Mouse (Mus musculus) forebrain, postnatal 0 days (tissue): ENCODE measurements at regions not wholly inside any gene's neighbourhood (a gene's known extent, or its start where the extent isn't known, plus 50 kb on each side); places are given as distances from the start of the nearest gene placed in this dataset.

ENCODE experiments used
- ATAC-seq: fragments of 200-750 bp; cut with Nextera tagmentation; 2 replicates; pipeline ENCODE4 v1.8.0; 2017; ENCODE audit warnings: mild to moderate bottlenecking, moderate library complexity
- DNase-seq: peaks from one replicate; pipeline ENCODE4 v3.0.0-alpha.2; 2015
- H3K27ac ChIP-seq: fragments of 300-500 bp; sonication (generic); 2 replicates; pipeline ENCODE4 v1.5.1; 2014; ENCODE audit warnings: low read depth, mild to moderate bottlenecking, antibody characterized with exemption, low read length, moderate library complexity, mixed read lengths
- H3K27me3 ChIP-seq: fragments of 300-500 bp; sonication (generic); 2 replicates; pipeline ENCODE4 v1.6.1; 2014; ENCODE audit warnings: mild to moderate bottlenecking, low read length, mixed read lengths; ENCODE audit not compliant: insufficient read depth
- H3K36me3 ChIP-seq: fragments of 300-500 bp; sonication (generic); 2 replicates; pipeline ENCODE4 v1.6.1; 2014; ENCODE audit warnings: mild to moderate bottlenecking, moderate library complexity; ENCODE audit not compliant: insufficient read depth
- H3K4me1 ChIP-seq: fragments of 300-500 bp; sonication (generic); 2 replicates; pipeline ENCODE4 v1.6.1; 2014; ENCODE audit warnings: antibody characterized with exemption; ENCODE audit not compliant: insufficient read depth
- H3K4me2 ChIP-seq: fragments of 300-500 bp; sonication (generic); 2 replicates; pipeline ENCODE4 v1.6.1; 2014; ENCODE audit warnings: low read depth, mild to moderate bottlenecking, moderate library complexity
- H3K4me3 ChIP-seq: fragments of 300-500 bp; sonication (generic); 2 replicates; pipeline ENCODE4 v1.5.1; 2014; ENCODE audit warnings: low read depth, low read length, mixed read lengths
- H3K9ac ChIP-seq: fragments of 300-500 bp; sonication (generic); 2 replicates; pipeline ENCODE4 v1.6.1; 2014; ENCODE audit warnings: mild to moderate bottlenecking
- H3K9me3 ChIP-seq: fragments of 300-500 bp; sonication (generic); 2 replicates; pipeline ENCODE4 v1.6.1; 2016; ENCODE audit warnings: low read length
- CTCF ChIP-seq: sonication (generic); IDR thresholded peaks from 2 replicates; pipeline ENCODE4 v1.5.1; 2016; ENCODE audit warnings: antibody characterized with exemption, control low read depth, low read depth
- WGBS: fragments of 180-500 bp; shearing (Covaris S2); extraction: QIAGEN DNeasy Blood & Tissue Kit; methylation state at CpG from one replicate; pipeline ENCODE4 v1.1.7; 2014; 5-methylcytosine and 5-hydroxymethylcytosine counted together

DNA sequence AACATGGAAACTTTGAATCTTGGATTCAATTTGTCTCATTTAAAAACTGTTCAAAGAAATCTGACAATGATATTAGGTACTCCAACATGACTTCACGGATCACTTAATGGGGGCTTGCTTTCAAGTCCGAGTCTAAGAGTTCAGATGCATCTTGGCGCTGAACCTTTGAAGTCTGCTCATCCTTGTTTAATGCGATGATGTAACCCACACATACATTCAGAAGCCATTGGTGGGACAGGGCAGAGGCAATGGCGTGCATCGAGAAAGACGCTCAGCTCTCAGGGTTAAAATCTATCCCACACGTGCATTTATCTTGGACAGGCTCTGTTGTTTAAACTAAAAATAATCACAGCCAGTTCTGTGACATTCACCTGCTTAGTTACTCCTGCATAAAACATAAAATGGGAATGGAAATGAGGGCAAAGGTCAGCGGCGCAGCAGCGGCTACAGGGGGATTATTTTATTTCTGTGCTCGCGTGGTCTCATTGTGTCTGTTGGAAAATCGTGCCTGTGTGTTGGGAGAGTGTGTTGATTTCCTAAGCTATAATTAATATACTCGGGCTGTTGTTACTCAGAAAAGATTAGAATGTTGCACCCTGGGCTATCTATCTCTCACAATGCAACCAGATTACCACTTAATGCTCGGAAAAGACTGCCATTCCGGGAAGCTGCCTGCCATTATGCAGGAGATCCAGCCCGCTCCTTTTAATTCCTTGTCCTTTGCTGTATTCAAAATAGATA lies 754.5 kb downstream of the Nedd1 start:
- no peaks in the 10 kb centered on the region for H3K27me3 ChIP-seq
- 0 out of 2 replicates have a peak overlapping the region, but pooled peaks have one; percentile 11 for H3K4me3 ChIP-seq
- ATAC-seq (no peak), DNase-seq (peak; percentile 30)
- 26% methylated on average over 18 of the region's 18 CpGs for WGBS
- 0 out of 2 replicates have a peak, but pooled peaks cover 5% of the 10 kb centered on the region for H3K4me1 ChIP-seq
- no peak overlapping the region for H3K9ac ChIP-seq
- H3K4me2 ChIP-seq, result peak overlapping the region; percentile 31
- no peaks in the 10 kb centered on the region for H3K9me3 ChIP-seq
- H3K27ac ChIP-seq, result no peak overlapping the region
- no peak for TF ChIP-seq CTCF
- no peaks in the 10 kb centered on the region for H3K36me3 ChIP-seq

DNA sequence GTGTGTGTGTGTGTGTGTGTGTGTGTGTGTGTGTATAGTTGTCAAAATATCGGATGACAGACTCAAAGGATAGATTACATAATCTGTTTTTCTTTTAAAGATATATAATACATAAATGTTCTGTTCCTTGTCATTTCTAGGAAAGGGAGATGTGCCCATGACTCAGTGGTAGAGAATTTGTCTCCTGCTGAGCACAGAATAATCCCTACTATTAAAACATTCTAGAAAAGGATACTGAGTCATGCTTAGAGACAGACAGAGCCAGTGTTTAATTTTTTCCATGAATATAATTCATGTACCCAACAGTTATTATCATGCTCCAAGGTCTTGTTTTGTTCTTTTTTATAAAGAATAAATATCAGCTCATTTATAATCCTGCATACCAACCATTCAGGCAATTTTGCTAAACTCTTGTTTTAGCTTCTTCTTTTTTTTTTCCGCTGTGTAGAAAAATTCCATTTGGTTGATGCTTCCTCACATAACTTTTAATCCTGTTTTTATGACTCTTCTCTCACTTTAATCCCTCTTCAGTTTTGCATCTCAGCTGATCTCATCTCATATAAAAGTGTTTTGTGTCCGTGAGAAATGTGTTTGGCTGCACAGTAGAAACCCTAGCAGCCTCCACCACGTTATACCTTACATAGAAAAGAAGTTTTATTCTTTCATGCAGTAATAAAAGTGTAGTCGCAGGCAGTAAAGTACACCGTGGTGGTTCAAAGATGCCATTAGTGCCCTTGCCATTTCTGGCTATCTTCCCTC lies 762.3 kb downstream of the Nedd1 start:
- H3K4me3 ChIP-seq, result no peak overlapping the region
- H3K9ac ChIP-seq, result no peak overlapping the region
- no peak for TF ChIP-seq CTCF
- H3K4me2 ChIP-seq, result no peak overlapping the region
- no peak for ATAC-seq
- no peak for DNase-seq
- H3K27ac ChIP-seq, result no peak overlapping the region
- H3K9me3 ChIP-seq, result no peaks in the 10 kb centered on the region
- H3K36me3 ChIP-seq, result no peaks in the 10 kb centered on the region
- H3K27me3 ChIP-seq, result no peaks in the 10 kb centered on the region
- no peaks in the 10 kb centered on the region for H3K4me1 ChIP-seq
- WGBS, result 60% methylated on average over 6 of the region's 6 CpGs

DNA sequence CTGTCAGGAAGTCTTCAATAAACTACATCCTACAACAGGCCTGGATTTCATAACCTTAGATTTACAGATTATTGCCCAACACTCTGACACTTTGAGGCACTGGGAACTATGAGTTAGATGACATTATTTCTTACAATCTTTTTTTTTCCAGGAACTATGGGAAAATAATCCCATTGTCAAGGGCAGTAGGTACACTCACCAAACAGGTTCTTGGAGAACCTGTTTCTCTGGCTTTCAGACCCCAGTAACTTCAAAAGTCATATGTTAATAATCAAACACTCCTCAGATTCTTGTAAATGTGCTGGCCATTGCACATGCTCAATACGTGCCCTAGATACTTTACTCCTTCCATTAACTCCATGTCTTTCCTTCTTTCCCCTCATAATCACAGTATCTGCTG lies 769.1 kb downstream of the Nedd1 start:
- no peaks in the 10 kb centered on the region for H3K36me3 ChIP-seq
- TF ChIP-seq CTCF, result no peak
- H3K4me3 ChIP-seq, result no peak overlapping the region
- no peak overlapping the region for H3K9ac ChIP-seq
- 92% methylated on average over 1 of the region's 1 CpGs for WGBS
- no peaks in the 10 kb centered on the region for H3K4me1 ChIP-seq
- H3K4me2 ChIP-seq, result no peak overlapping the region
- no peaks in the 10 kb centered on the region for H3K27me3 ChIP-seq
- ATAC-seq (no peak), DNase-seq (no peak)
- no peaks in the 10 kb centered on the region for H3K9me3 ChIP-seq
- no peak overlapping the region for H3K27ac ChIP-seq

DNA sequence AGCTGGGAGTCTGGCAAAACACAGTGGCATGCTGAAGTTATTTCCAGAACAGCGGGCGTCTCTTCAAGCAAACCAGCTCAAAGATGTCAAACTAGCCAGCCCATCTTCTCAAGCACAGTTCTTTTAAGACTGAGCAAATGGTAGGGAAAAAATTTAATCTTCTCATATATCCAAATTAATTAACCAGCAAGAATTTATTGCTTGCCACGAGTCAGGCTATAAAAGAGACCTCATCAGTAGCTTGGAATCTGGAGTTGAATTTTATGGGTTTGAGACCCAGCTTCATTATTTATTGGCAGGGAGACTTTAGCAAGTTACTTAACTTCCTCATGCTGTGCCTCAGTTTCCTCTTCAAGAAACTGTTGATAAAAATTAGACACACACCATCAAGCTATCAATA lies 742.5 kb upstream of the Tmpo start:
- Histone ChIP-seq H3K4me2 (no peak overlapping the region), H3K36me3 (no peaks in the 10 kb centered on the region; the same call in 1 of the 2 replicates), H3K27me3 (no peaks in the 10 kb centered on the region), H3K27ac (no peak overlapping the region), H3K4me1 (no peaks in the 10 kb centered on the region), H3K9ac (no peak overlapping the region), H3K4me3 (no peak overlapping the region), H3K9me3 (no peaks in the 10 kb centered on the region)
- TF ChIP-seq CTCF, result no peak
- WGBS, result 88% methylated on average over 3 of the region's 3 CpGs
- ATAC-seq, result no peak
- DNase-seq, result no peak

DNA sequence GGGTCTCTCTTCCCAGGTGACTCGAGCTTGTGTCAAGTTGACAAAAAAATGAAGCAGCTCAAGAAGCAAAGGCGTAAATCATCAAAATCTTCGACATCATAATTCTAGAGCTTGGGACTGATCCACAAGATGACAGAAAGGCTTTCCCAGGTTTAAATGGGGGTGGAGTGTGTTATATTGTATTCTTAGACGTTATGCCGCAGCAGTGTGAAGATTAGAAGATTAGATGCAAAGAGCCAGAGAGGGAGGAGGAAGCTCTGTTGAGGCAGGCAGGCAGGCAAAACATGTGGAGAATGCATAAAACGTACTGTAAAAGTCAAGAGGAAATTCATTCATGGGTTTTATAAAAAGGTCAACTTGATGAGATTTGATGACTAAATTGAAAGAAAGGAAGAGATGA lies 708.7 kb upstream of the Tmpo start:
- peaks cover 2% of the 10 kb centered on the region; the same call in 1 of the 2 replicates for H3K4me1 ChIP-seq
- no peaks in the 10 kb centered on the region for H3K9me3 ChIP-seq
- no peak overlapping the region for H3K4me2 ChIP-seq
- no peak overlapping the region for H3K4me3 ChIP-seq
- ATAC-seq, result no peak
- 83% methylated on average over 6 of the region's 6 CpGs for WGBS
- H3K9ac ChIP-seq, result no peak overlapping the region
- H3K27me3 ChIP-seq, result no peaks in the 10 kb centered on the region; the same call in 1 of the 2 replicates
- H3K36me3 ChIP-seq, result no peaks in the 10 kb centered on the region
- no peak for DNase-seq
- TF ChIP-seq CTCF, result no peak
- H3K27ac ChIP-seq, result no peak overlapping the region

DNA sequence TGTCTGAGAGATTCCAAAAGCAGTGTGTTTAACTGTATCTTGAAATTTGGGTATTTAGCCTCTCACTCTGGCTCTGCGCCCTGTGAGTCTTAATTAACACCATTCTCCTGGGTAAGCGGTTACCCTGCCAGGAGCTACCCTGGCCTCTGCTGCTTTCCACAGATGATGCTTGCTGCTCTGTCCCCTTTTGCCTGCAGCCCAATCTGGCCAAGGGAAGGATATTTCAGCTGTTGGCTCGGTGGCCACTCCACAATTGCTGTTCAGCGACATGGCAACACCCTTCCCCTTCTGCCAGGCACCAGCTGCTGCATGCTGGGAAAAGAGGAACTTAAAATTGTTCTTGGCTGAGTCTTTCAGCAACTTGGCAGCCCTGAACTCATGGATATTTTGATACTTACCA lies 707.4 kb upstream of the Tmpo start:
- peaks cover 2% of the 10 kb centered on the region; the same call in 1 of the 2 replicates for H3K4me1 ChIP-seq
- no peak overlapping the region for H3K4me3 ChIP-seq
- H3K27me3 ChIP-seq, result no peaks in the 10 kb centered on the region; the same call in 1 of the 2 replicates
- no peak overlapping the region for H3K4me2 ChIP-seq
- H3K9me3 ChIP-seq, result no peaks in the 10 kb centered on the region
- H3K27ac ChIP-seq, result no peak overlapping the region
- WGBS, result 24% methylated on average over 4 of the region's 4 CpGs
- no peaks in the 10 kb centered on the region for H3K36me3 ChIP-seq
- ATAC-seq (peak; percentile 87), DNase-seq (peak; percentile 73)
- H3K9ac ChIP-seq, result no peak overlapping the region
- TF ChIP-seq CTCF, result no peak

DNA sequence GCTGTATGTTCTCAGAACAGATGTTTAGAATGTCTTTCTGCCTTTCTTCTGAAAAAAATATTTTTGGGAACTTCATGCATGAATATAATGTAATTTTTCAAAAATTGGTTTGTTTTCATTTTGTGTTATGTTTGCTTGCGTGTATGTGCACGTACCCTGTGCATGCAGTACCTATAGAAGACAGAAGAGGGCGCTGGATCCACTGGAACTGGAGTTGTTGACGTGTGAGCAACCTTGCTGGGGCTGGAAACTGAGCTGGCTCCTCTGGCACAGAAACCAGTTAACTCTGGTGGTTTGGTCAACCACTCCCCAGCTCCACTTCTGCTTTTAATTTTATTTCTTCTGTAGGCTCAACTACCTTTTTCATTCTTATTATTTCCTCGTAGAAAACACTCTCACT lies 702.0 kb upstream of the Tmpo start:
- Histone ChIP-seq H3K4me1 (no peaks in the 10 kb centered on the region), H3K36me3 (no peaks in the 10 kb centered on the region), H3K27me3 (no peaks in the 10 kb centered on the region; the same call in 1 of the 2 replicates), H3K9ac (no peak overlapping the region), H3K4me2 (no peak overlapping the region), H3K27ac (no peak overlapping the region), H3K4me3 (no peak overlapping the region), H3K9me3 (no peaks in the 10 kb centered on the region)
- ATAC-seq, result no peak
- peak; percentile 55 for TF ChIP-seq CTCF
- no peak for DNase-seq
- 78% methylated on average over 5 of the region's 5 CpGs for WGBS
